Mouse (Mus musculus) intestine, embryonic 14.5 days (tissue): ENCODE measurements around the gene Mettl25. TPM values are rescaled to one million over a fixed set of nuclear protein-coding genes. Genes with fewer than 3 reads are reported as not detected.

Experiments
- ATAC-seq: fragments of 200-750 bp; cut with Nextera tagmentation; replicated peaks from 2 replicates; pipeline ENCODE4 v1.8.0; 2017; ENCODE audit warnings: low read depth, moderate number of reproducible peaks, moderate TSS enrichment, moderate library complexity; ENCODE audit not compliant: low FRiP score, low TSS enrichment
- DNase-seq: peaks from one replicate; pipeline ENCODE4 v3.0.0-alpha.2; 2018; ENCODE audit warnings: low spot score
- H3K27ac ChIP-seq: fragments of 300-500 bp; sonication (generic); 2 replicates; pipeline ENCODE4 v1.5.1; 2014; ENCODE audit warnings: low read depth, mild to moderate bottlenecking, control low read depth
- H3K27me3 ChIP-seq: fragments of 300-500 bp; sonication (generic); replicated peaks from 2 replicates; pipeline ENCODE4 v1.6.1; 2014; ENCODE audit warnings: low read length, control low read depth; ENCODE audit not compliant: control insufficient read depth, insufficient read depth
- H3K36me3 ChIP-seq: fragments of 300-500 bp; sonication (generic); 2 replicates; pipeline ENCODE4 v1.6.1; 2014; ENCODE audit warnings: low read length, control low read depth; ENCODE audit not compliant: control insufficient read depth, insufficient read depth
- H3K4me1 ChIP-seq: fragments of 300-500 bp; sonication (generic); replicated peaks from 2 replicates; pipeline ENCODE4 v1.6.1; 2014; ENCODE audit warnings: low read length, control low read depth, mixed read lengths; ENCODE audit not compliant: control insufficient read depth, insufficient read depth
- H3K4me2 ChIP-seq: fragments of 300-500 bp; sonication (generic); 2 replicates; pipeline ENCODE4 v1.6.1; 2014; ENCODE audit warnings: low read length
- H3K4me3 ChIP-seq: fragments of 300-500 bp; sonication (generic); 2 replicates; pipeline ENCODE4 v1.5.1; 2014; ENCODE audit warnings: low read depth, low read length, control low read depth, mixed read lengths
- H3K9ac ChIP-seq: fragments of 300-500 bp; sonication (generic); 2 replicates; pipeline ENCODE4 v1.6.1; 2014; ENCODE audit warnings: mild to moderate bottlenecking, low read length
- H3K9me3 ChIP-seq: fragments of 300-500 bp; sonication (generic); 2 replicates; pipeline ENCODE4 v1.6.1; 2016; ENCODE audit warnings: low read length, control low read depth; ENCODE audit not compliant: control insufficient read depth
- WGBS: fragments of 180-500 bp; shearing (Covaris S2); extraction: QIAGEN DNeasy Blood & Tissue Kit; methylation state at CpG from one replicate; pipeline ENCODE4 v1.1.7; 2014; 5-methylcytosine and 5-hydroxymethylcytosine counted together
- polyA plus RNA-seq: library from polyadenylated mRNA; unstranded; fragments of >200 nt; fragmentation: Nextera tagmentation; extraction: Ambion mirVana; gene quantifications from 2 replicates; pipeline ENCODE4 v1.2.1, GENCODE M21; 2014

The Mettl25 gene
- polyA plus RNA-seq, 1 experiment from 2014 or later = 14.1 TPM

DNA sequence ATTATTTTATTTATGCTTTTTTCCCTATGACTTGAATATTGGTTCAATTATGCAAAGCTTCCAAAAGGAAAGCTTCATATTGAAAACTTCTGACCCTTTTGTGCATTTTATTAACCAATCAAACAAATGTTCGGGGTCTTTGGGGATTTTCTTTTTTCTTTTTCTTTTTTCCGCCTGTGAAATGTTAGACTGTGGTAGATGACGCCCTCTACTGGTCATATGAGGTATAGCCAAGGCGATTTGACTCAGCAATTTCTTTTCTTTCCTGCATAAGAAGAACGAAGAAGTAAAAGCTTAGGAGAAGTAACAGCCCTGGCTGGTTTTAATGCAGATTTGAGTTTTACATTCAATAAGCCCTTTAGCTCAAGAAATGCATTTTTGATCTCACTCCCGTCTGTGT, 126.3 kb downstream of the Mettl25 start:
- H3K36me3 ChIP-seq = no peaks in the 10 kb centered on the region
- H3K4me2 ChIP-seq = no peak overlapping the region
- no peaks in the 10 kb centered on the region for H3K4me1 ChIP-seq
- H3K9me3 ChIP-seq = no peaks in the 10 kb centered on the region
- H3K9ac ChIP-seq = no peak overlapping the region
- no peaks in the 10 kb centered on the region for H3K27me3 ChIP-seq
- DNase-seq = peak; percentile 60
- no peak overlapping the region for H3K4me3 ChIP-seq
- no peak for ATAC-seq
- no peak overlapping the region for H3K27ac ChIP-seq
- WGBS = 13% methylated on average over 6 of the region's 6 CpGs

- H3K9ac ChIP-seq = no peak overlapping the region
- no peaks in the 10 kb centered on the region for H3K27me3 ChIP-seq
- H3K4me2 ChIP-seq = no peak overlapping the region
- ATAC-seq (no peak), DNase-seq (no peak)
- WGBS = 51% methylated on average over 4 of the region's 4 CpGs
- no peaks in the 10 kb centered on the region for H3K36me3 ChIP-seq
- no peaks in the 10 kb centered on the region for H3K4me1 ChIP-seq
- no peak overlapping the region for H3K27ac ChIP-seq
- no peak overlapping the region for H3K4me3 ChIP-seq
- no peaks in the 10 kb centered on the region for H3K9me3 ChIP-seq
These were observed 126.8 kb downstream of the Mettl25 start for GRCm38 (mm10) chr10:105714366-105714765.

DNA sequence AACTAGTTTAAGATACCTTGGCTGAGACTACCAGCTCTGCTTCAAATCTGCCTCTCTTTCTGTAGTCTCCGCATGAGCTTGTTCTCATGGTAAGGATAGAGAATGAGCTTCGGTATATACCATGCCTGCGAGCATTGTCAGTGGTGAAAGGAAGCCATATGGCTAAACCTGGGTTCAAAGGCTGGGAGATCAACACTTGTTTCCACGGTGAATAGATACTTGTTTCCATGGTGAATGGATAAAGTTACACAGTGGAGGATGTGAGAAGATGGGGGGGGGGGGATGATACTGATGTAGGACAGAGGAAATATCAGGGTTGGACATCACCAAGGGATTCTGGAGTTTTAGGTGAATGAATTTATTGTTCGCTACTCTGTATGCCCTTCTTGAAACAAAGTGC, 128.0 kb downstream of the Mettl25 start:
- no peak for ATAC-seq
- no peak for DNase-seq
- Histone ChIP-seq H3K4me3 (no peak overlapping the region), H3K4me2 (no peak overlapping the region), H3K27ac (no peak overlapping the region), H3K9ac (no peak overlapping the region), H3K36me3 (no peaks in the 10 kb centered on the region), H3K4me1 (no peaks in the 10 kb centered on the region), H3K27me3 (no peaks in the 10 kb centered on the region), H3K9me3 (no peaks in the 10 kb centered on the region)
- WGBS = 79% methylated on average over 5 of the region's 5 CpGs

Other genes starting within 250 kb of the Mettl25 start
- 55.7 and 57.9 TPM in 2 replicates for gene Ccdc59, start 313 bp downstream of the Mettl25 start, polyA plus RNA-seq